Mouse (Mus musculus) CH12.LX (cell line): ENCODE measurements around the gene Psmb8. TPM values are rescaled to one million over a fixed set of nuclear protein-coding genes. Genes with fewer than 3 reads are reported as not detected.

Experiments
- DNase-seq: peaks from one replicate; pipeline ENCODE4 v3.0.0-alpha.2; 2013; ENCODE audit errors: extremely low read depth
- H3K27ac ChIP-seq: 2 replicates; pipeline ENCODE4 v1.5.1; 2012; ENCODE audit warnings: low read depth, mild to moderate bottlenecking, control low read depth, moderate library complexity; ENCODE audit not compliant: insufficient read depth
- H3K27me3 ChIP-seq: replicated peaks from 2 replicates; pipeline ENCODE3; 2012; ENCODE audit warnings: inconsistent platforms
- H3K36me3 ChIP-seq, 2 experiments: replicated peaks in 1 of 2; 2 replicates each; pipeline versions ENCODE3 to v1.6.1; 2012; ENCODE audit warnings: inconsistent platforms in 1 of 2, low read length in 1 of 2, mild to moderate bottlenecking in 1 of 2, mixed read lengths in 1 of 2, moderate library complexity in 1 of 2; ENCODE audit not compliant: control insufficient read depth in 1 of 2, insufficient read depth in 1 of 2
- H3K4me1 ChIP-seq, 2 experiments: 2 replicates each; pipeline ENCODE4 v1.6.1; 2012; ENCODE audit warnings: inconsistent platforms in 1 of 2, moderate library complexity in 1 of 2; ENCODE audit not compliant: insufficient read depth in 2 of 2, control insufficient read depth in 1 of 2
- H3K4me2 ChIP-seq: 2 replicates; pipeline ENCODE4 v1.6.1; 2012; ENCODE audit warnings: low read depth, mild to moderate bottlenecking, control low read depth; ENCODE audit not compliant: poor library complexity, insufficient read depth, severe bottlenecking
- H3K4me3 ChIP-seq, 3 experiments: fragments of 150-350 bp in 1 of 3; sonication (generic) in 1 of 3; replicated peaks in 1 of 3; 2 replicates each; pipeline versions ENCODE3 to v1.5.1; 2011 to 2012; ENCODE audit warnings: low read depth in 2 of 3, low read length in 2 of 3, mild to moderate bottlenecking in 2 of 3, moderate library complexity in 2 of 3, control low read depth in 1 of 3, improper control_type of control experiment in 1 of 3, inconsistent platforms in 1 of 3, mixed read lengths in 1 of 3; ENCODE audit not compliant: poor library complexity in 1 of 3
- H3K79me2 ChIP-seq: replicated peaks from 2 replicates; pipeline ENCODE4 v1.6.1; 2012; ENCODE audit warnings: mild to moderate bottlenecking, moderate library complexity; ENCODE audit not compliant: control insufficient read depth, poor library complexity, insufficient read depth, severe bottlenecking; ENCODE audit errors: extremely low read depth
- H3K9ac ChIP-seq: 2 replicates; pipeline ENCODE4 v1.6.1; 2012; ENCODE audit warnings: low read depth, mild to moderate bottlenecking, control low read depth, moderate library complexity; ENCODE audit not compliant: insufficient read depth
- H3K9me3 ChIP-seq: replicated peaks from 2 replicates; pipeline ENCODE3; 2012; ENCODE audit warnings: low read length, inconsistent platforms, mixed read lengths
- CTCF ChIP-seq, 2 experiments: IDR thresholded peaks in 1 of 2; conservative IDR thresholded peaks in 1 of 2; 2 replicates each; pipeline ENCODE4 v1.5.1; 2011 to 2012; ENCODE audit warnings: low read depth in 2 of 2, low read length in 2 of 2, improper control_type of control experiment in 1 of 2, inconsistent platforms in 1 of 2, mild to moderate bottlenecking in 1 of 2, moderate library complexity in 1 of 2
- E2F4 ChIP-seq: IDR thresholded peaks from 2 replicates; pipeline ENCODE4 v1.6.1; 2011; ENCODE audit warnings: low read depth, low read length, improper control_type of control experiment; ENCODE audit not compliant: insufficient replicate concordance
- ELF1 ChIP-seq: IDR thresholded peaks from 2 replicates; pipeline ENCODE4 v1.6.1; 2014; ENCODE audit warnings: low read depth, mild to moderate bottlenecking, inconsistent platforms, low read length, improper control_type of control experiment
- EP300 ChIP-seq: IDR thresholded peaks from 2 replicates; pipeline ENCODE4 v1.6.1; 2011; ENCODE audit warnings: low read length, improper control_type of control experiment
- ETS1 ChIP-seq: conservative IDR thresholded peaks from 2 replicates; pipeline ENCODE4 v1.6.1; 2012; ENCODE audit warnings: low read depth, mild to moderate bottlenecking, inconsistent platforms, low read length, improper control_type of control experiment, moderate library complexity
- GABPA ChIP-seq: IDR thresholded peaks from 2 replicates; pipeline ENCODE4 v1.6.1; 2012; ENCODE audit warnings: low read depth, low read length, improper control_type of control experiment, inconsistent platforms; ENCODE audit not compliant: insufficient replicate concordance
- IRF4 ChIP-seq: IDR thresholded peaks from 2 replicates; pipeline ENCODE4 v1.6.1; 2014; ENCODE audit warnings: low read depth, mild to moderate bottlenecking, inconsistent platforms, low read length, improper control_type of control experiment
- JUND ChIP-seq: conservative IDR thresholded peaks from 2 replicates; pipeline ENCODE4 v1.6.1; 2011; ENCODE audit warnings: low read depth, low read length, improper control_type of control experiment
- KAT2A ChIP-seq: IDR thresholded peaks from 2 replicates; pipeline ENCODE4 v1.6.1; 2012; ENCODE audit warnings: low read length, improper control_type of control experiment, inconsistent platforms; ENCODE audit not compliant: insufficient replicate concordance
- MAX ChIP-seq: IDR thresholded peaks from 2 replicates; pipeline ENCODE4 v1.6.1; 2011; ENCODE audit warnings: low read length, improper control_type of control experiment
- MAZ ChIP-seq: IDR thresholded peaks from 2 replicates; pipeline ENCODE4 v1.6.1; 2012; ENCODE audit warnings: low read depth, mild to moderate bottlenecking, inconsistent platforms, low read length, improper control_type of control experiment, moderate library complexity
- MXI1 ChIP-seq: IDR thresholded peaks from 2 replicates; pipeline ENCODE4 v1.6.1; 2011; ENCODE audit warnings: mild to moderate bottlenecking, low read depth, low read length, improper control_type of control experiment
- NELFE ChIP-seq: IDR thresholded peaks from 2 replicates; pipeline ENCODE4 v1.6.1; 2011; ENCODE audit warnings: low read depth, low read length, improper control_type of control experiment
- POLR2A ChIP-seq: IDR thresholded peaks from 2 replicates; pipeline ENCODE4 v1.6.1; 2011; ENCODE audit warnings: low read depth, mild to moderate bottlenecking, improper control_type of control experiment, low read length
- POLR2AphosphoS2 ChIP-seq: IDR thresholded peaks from 2 replicates; pipeline ENCODE4 v1.6.1; 2011; ENCODE audit warnings: low read depth, low read length, improper control_type of control experiment
- RAD21 ChIP-seq: IDR thresholded peaks from 2 replicates; pipeline ENCODE4 v1.6.1; 2011; ENCODE audit warnings: low read depth, mild to moderate bottlenecking, low read length, improper control_type of control experiment, moderate library complexity
- SIN3A ChIP-seq: IDR thresholded peaks from 2 replicates; pipeline ENCODE4 v1.6.1; 2012; ENCODE audit warnings: low read length, improper control_type of control experiment, inconsistent platforms
- TBP ChIP-seq: conservative IDR thresholded peaks from 2 replicates; pipeline ENCODE4 v1.6.1; 2011; ENCODE audit warnings: low read depth, low read length, improper control_type of control experiment
- USF2 ChIP-seq: conservative IDR thresholded peaks from 2 replicates; pipeline ENCODE4 v1.6.1; 2011; ENCODE audit warnings: low read depth, low read length, improper control_type of control experiment
- ZC3H11A ChIP-seq: IDR thresholded peaks from 2 replicates; pipeline ENCODE4 v1.6.1; 2012; ENCODE audit warnings: low read depth, mild to moderate bottlenecking, inconsistent platforms, low read length, improper control_type of control experiment
- dilution Hi-C: fragments of 300-500 bp; cut with MboI; formaldehyde crosslinking; loops from 2 replicates; pipeline ENCODE4 v1.14.3; 2020; ENCODE audit warnings: low sequenced_read_pairs; ENCODE audit not compliant: extremely low pct_unique_long_range_greater_than_20kb, extremely low pct_ligation_motif_present
- in situ Hi-C: fragments of 300-500 bp; cut with MboI; formaldehyde crosslinking; loops from 3 replicates; pipeline ENCODE4 v1.14.3; 2019; ENCODE audit warnings: low sequenced_read_pairs, low pct_ligation_motif_present, low pct_unique_long_range_greater_than_20kb, mixed read lengths
- polyA plus RNA-seq: library from polyadenylated mRNA; unstranded; fragments of >175 nt; gene quantifications from 2 replicates; pipeline ENCODE4 v1.2.1, GENCODE M21; 2012; ENCODE audit warnings: low read depth; ENCODE audit not compliant: insufficient read length
- total RNA-seq, 2 experiments: library from RNA; depleted of rRNA; stranded (reverse); fragments of 300-350 nt in 1 of 2; fragments of >200 nt in 1 of 2; gene quantifications; 2 replicates each; pipeline ENCODE4 v1.2.3; 2012 to 2014

The Psmb8 gene
- total and polyA plus RNA-seq, 3 experiments = 652 to 989 (median 857) TPM

- Histone ChIP-seq H3K36me3 (peaks cover 46 to 64% of the 10 kb centered on the region in 2 experiments), H3K4me1 (peaks cover 0 to 6% of the 10 kb centered on the region in 2 experiments; a peak in 2 of 4 replicates), H3K9me3 (no peaks in the 10 kb centered on the region), H3K27ac (no peak overlapping the region), H3K4me3 (no peak overlapping the region), H3K79me2 (0 out of 2 replicates have a peak, but pooled peaks cover 3% of the 10 kb centered on the region), H3K9ac (no peak overlapping the region), H3K27me3 (no peaks in the 10 kb centered on the region), H3K4me2 (no peak overlapping the region)
- DNase-seq = no peak
- dilution Hi-C loops (no loop called here), in situ Hi-C loops (no loop called here)
- TF ChIP-seq EP300 (no peak), MAZ (no peak), MAX (no peak)
Observed at GRCm38 (mm10) chr17:34217216-34217928, 19.9 kb downstream of the Psmb8 start.

DNA sequence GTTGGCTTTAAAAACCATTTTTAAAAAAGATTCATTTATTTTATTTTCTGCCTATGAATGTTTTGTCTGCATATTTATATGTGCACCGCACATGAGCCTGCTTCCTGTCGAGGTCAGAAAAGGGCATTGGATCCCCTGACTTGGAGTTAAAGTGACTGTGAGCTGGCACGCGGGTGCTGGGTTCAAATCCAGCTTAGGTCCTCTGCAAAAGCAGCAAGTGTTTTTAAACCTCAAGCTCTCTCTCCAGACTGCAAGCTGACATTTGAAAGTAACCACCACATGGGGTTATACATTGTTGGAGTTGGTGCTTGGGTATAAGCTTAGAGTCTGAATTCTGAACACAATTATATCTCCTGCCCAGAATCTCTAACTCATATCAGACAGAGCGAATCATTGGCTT is 20.5 kb downstream of the Psmb8 start:
- TF ChIP-seq MAZ = no peak
- no peak for TF ChIP-seq ETS1
- no peak for TF ChIP-seq GABPA
- no peak overlapping the region for H3K4me2 ChIP-seq
- no peak overlapping the region for H3K4me3 ChIP-seq
- dilution Hi-C loops (no loop called here), in situ Hi-C loops (no loop called here)
- peaks cover 40 to 58% of the 10 kb centered on the region in 2 experiments for H3K36me3 ChIP-seq
- no peak overlapping the region for H3K9ac ChIP-seq
- no peaks in the 10 kb centered on the region for H3K9me3 ChIP-seq
- no peak overlapping the region for H3K27ac ChIP-seq
- H3K79me2 ChIP-seq = 0 out of 2 replicates have a peak, but pooled peaks cover 3% of the 10 kb centered on the region
- no peak for DNase-seq
- no peaks in the 10 kb centered on the region for H3K27me3 ChIP-seq
- peaks cover 0 to 6% of the 10 kb centered on the region in 2 experiments; a peak in 2 of 4 replicates for H3K4me1 ChIP-seq

- DNase-seq = no peak
- H3K27ac ChIP-seq = no peak overlapping the region
- H3K9me3 ChIP-seq = no peaks in the 10 kb centered on the region
Observed at GRCm38 (mm10) chr17:34218675-34219074, 21.2 kb downstream of the Psmb8 start.

More at GRCm38 (mm10) chr17:34218675-34219074, 21.2 kb downstream of the Psmb8 start:
- H3K27me3 ChIP-seq = no peaks in the 10 kb centered on the region
- no peak overlapping the region for H3K9ac ChIP-seq
- H3K4me3 ChIP-seq = no peak overlapping the region
- dilution Hi-C loops (no loop called here), in situ Hi-C loops (no loop called here)
- peaks cover 36 to 51% of the 10 kb centered on the region in 2 experiments for H3K36me3 ChIP-seq
- H3K4me1 ChIP-seq = peaks cover 0 to 6% of the 10 kb centered on the region in 2 experiments; a peak in 2 of 4 replicates
- H3K4me2 ChIP-seq = no peak overlapping the region
- TF ChIP-seq POLR2A (no peak), ZC3H11A (no peak), NELFE (no peak), IRF4 (no peak), JUND (no peak), TBP (no peak), RAD21 (no peak), SIN3A (no peak), EP300 (no peak), USF2 (no peak), MAZ (no peak), MXI1 (no peak), KAT2A (no peak), E2F4 (no peak), ELF1 (no peak), CTCF (conservative IDR thresholded peaks at IDR 0.05 in 1 of 2, IDR thresholded peaks at IDR 0.05 in 1 of 2; ENCODE audit: low read depth in 2 of 2, low read length in 2 of 2) (no peak), POLR2AphosphoS2 (no peak)
- 0 out of 2 replicates have a peak, but pooled peaks cover 3% of the 10 kb centered on the region for H3K79me2 ChIP-seq
